Mouse (Mus musculus) fibroblast of lung, adult 2 months (primary cell): ENCODE measurements around the gene Rps15a.
A peak's percentile ranks its signal among the peaks of the same experiment; 100 is the strongest.

Source experiments
- DNase-seq: peaks from one replicate; pipeline ENCODE4 v3.0.0-alpha.2; 2011; ENCODE audit warnings: low read depth

Rps15a gene

DNA sequence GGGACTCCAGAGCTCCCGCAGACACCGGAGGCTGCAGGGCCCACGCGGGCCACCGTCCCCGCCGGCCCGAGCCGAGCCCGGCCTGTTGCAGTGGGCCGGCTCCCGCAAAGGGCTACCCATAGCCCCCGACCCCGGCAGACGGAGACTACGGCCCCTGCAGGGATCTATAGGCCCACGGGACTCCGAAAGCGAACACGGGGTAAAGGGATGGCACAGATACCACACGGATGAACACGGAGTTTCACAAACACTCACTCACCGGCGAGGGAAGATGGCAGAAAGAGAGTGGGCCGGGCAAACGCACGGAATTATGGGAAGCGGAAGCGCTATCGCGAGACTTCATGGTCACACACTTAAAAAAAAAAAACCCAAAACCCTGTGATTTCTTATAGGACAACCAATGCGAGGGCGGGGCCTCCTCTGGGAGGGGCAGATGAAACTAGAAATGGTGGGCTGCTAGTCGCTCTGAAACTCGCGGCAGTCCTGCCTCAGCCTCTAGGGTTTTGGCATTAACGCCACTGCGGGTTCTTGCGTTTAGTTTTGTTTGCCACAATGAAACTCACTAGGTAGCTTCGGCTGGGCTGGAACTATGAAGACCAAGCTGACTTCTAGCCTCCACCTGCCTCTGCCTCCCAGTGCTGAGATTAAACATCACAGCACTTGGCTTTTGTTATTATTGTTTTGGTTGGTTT lies at the start of gene Rps15a:
Gene Rps15a (minus strand): TSS at position 312 of the 692 bp plus-strand sequence.
- peak; percentile 92 for DNase-seq

DNA sequence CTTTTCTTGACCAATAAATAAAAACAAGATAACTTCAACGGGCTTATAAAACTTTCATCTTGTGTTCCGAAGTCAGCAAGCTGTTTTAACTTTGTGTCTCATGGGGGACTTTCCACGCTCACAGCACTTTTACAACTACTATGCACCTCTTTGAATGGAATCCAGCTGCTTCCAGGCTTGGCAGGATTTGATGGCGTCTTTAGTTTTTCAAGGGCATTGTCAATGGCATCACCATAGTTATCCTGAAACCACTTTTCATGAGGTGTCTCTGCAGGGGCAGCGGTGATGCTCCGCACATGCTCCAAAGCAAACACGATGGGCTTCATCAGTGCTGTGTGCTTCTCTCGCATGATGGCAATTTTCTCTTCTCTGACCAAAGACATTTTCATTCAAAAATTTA lies 47.0 kb upstream of the Rps15a start:
- DNase-seq = no peak

DNA sequence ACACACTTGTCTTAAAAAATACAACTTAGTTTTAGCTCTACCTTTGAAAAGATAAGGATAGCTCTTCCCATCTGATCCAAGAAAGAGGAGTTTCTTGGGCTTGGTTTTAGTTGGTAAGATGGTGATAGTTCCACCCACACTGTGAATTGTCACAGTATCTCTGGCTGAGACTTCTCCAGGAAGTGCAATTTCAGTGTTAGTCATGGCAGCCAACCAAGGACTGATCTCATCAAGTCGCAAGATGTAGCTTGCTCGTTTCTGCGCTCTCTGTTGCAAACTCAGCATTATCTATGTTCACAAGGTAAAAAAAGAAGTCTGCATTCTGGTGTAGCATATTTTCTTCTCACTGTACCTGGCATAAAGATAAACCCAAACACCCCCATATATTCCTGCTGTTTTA lies 44.1 kb upstream of the Rps15a start:
- DNase-seq = no peak

DNA sequence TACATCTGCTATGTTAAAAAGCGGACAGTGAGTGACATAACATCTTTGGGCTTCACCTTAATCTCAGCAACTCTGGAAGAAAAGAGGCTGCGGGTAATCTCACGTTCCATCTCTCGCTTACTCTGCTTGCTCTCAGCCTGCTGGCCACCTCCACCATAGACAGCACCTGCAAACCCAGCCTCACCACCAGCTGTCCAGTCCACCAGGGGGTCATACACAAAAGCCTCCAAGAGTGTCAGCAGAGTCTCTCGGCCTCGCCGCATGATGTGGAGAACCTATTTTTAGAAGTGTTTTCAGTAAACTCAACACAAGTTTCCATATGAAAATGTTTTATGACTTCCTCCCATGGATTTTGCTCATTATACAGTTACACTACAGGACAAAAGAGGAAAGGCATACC lies 40.5 kb upstream of the Rps15a start:
- no peak for DNase-seq

DNA sequence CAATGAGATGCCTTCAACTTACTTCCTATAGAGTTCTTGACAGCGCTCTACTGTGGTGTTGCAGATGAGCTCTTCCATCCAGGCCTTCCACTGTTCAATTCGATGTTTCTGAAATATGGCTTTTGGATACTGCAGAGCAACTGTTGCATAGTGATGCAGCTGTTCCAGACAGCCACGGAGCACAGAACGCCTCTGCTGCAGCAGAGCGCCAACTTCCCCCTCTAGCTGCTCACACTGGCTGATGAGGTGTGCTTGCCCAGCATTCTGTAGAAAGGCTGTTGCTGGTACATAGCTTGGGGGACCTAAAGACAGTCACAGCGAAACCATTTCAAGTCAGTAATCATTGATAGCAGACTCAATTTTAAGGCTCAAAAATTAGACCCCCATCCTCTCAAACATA lies 38.2 kb upstream of the Rps15a start:
- no peak for DNase-seq

DNA sequence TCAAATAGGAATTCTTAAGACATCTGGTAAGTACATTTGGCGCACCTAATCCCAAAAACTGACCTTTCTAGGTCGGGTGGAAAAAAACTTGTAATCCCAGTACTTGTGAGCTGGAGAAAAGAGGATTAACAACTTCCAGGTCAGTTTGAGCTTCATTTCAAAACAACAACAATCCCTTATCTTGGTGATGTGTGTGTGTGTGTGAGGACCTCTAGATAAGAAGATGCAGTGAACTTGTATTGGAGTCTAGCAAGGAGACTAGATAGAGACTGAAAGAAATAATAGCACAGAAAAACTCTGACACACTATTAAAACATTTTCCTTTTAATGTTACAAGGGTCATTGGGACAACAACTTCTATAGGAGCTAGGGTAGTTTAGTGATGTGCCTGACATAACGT lies 27.6 kb upstream of the Rps15a start:
- DNase-seq = no peak

DNA sequence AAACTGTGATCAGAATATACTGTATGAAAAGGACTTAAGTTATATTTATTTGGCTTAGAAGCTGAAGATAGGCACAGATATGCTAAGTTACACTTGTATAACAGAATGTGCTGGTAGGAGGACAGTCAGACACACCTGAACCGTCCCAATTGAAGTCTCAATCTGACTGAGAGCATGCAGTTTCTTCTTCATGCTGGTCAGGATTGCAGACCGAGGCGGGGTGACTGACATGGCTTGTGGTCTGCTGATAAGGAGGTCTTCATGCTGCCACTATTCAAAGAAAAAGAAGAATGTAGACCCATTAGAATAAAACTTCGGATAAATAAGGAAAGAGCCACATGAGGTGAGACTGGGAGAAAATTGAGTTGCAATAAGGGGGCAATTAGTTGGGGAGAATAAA lies 27.1 kb upstream of the Rps15a start:
- DNase-seq = no peak

DNA sequence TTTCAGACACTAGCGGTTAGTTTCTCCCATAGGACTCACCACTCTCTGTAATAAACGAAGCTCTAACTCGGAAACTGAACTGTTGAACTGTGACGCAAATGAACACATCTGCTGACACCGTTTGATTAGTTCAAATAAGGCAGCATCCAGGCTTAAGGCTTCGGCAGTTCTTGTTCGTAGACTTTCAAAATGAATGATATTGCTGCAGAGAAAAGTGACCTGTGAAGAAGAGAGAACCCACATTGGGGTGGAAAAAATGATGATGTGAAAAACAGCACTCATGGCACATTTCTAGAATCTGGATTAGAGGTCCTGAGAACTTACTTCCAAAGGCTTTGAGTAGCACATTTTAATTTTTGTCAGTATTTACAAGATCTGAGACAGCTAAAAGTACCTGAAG lies 25.3 kb upstream of the Rps15a start:
- DNase-seq = no peak

DNA sequence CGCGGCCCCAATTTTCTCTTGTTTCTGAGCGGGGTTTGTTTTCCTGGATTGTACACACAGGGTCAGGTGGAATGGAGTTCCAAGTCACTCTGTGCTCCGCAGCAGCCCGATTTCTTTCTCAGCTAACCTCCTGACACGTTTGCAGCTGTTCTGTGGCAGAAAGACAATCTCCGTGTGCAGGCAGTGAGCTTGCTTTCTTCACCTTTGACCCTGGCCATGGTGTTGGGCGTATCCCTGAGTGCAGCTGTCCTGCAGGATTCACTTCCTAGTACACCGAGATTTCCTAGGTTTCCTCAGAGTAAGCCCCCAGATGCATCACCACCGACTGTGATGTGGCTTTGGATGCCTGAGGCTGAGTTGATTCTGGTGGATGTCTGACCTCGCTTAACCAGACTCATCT lies 19.1 kb upstream of the Rps15a start:
- no peak for DNase-seq

DNA sequence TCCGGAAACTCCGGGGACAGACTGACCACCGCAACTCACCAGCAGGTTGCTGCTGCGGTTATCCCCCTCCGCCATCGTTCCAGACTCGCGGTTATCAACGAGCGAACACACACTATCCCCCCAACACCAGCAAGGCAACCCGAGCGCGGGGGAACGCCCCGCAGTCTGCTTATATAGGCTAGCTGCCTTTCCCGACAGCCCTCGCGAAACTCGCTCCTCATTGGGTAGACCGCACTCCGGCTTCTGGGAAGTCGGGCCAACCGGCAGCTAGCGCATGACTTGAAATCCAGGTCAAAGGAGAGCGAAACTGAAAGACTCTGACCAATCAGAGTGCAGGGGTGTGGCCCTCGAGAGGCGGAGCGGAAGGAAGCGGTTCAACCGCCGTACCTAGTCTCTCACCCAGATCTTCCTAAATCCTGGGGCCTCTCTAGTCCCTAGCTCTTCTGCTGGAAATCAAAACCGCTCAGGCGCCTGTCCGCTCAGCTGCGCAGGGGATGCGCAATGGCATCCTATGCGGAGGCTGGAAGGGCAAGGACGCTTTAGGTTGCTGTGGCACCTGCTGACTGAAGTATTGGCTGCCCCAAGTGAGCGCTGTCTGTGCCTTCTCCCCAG lies 13.5 kb upstream of the Rps15a start, which contains the start of gene Arl6ip1:
Gene Arl6ip1 (minus strand): TSS at position 233 of the 612 bp plus-strand sequence.
- peak; percentile 97 for DNase-seq

DNA sequence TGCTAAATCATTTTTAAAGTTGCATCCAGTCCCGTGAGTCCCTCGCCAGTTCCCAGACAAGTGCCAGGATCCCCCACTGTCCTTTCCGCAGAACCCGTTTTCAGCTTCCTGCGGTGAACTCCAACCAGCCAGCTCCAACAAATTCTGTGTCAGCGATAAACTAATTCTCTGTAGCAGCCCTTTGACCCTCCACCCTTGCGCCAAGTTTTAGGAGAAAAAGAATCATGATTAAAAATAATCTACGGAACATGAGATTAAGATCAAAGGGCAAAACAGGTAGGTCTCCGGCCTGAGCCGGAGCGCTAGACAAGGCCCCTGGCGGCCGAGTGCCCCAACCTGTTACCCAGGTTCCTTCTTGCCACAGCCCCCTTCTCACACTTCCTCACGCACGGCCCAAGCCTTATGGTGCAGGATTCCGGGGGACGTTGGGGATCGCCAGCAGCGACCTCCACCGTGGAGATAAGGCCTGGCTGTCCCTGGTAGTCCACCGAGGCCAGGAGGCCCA lies 13.0 kb upstream of the Rps15a start:
- no peak for DNase-seq

DNA sequence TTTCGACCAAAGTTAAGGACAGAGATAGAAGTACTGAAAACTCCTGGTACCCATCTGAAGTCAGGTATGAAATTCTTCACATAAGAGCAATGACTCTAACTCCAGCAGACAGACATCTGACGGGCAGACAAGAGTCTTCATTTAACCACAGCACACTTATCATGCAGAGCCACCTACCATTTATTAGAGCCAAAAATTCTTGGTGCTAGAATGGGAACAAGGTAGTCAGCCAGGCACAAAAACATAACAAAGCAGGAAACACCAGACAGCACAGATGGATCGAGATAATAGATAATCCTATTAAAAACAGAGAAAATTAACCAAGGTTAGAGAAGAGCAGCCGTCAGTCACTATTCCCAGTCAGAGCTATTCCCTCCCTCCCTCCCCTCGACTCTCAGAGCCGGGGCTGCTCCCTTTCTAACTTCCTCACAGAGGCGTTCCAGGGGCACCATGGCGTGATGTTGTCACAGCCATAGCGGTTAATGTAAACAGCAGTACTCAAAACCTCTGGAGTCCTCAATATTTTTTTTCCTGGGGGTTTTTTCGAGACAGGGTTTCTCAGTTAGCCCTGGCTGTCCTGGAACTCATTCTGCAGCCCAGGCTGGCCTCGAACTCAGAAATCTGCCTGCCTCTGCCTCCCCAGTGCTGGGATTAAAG lies 10.4 kb upstream of the Rps15a start:
- no peak for DNase-seq

DNA sequence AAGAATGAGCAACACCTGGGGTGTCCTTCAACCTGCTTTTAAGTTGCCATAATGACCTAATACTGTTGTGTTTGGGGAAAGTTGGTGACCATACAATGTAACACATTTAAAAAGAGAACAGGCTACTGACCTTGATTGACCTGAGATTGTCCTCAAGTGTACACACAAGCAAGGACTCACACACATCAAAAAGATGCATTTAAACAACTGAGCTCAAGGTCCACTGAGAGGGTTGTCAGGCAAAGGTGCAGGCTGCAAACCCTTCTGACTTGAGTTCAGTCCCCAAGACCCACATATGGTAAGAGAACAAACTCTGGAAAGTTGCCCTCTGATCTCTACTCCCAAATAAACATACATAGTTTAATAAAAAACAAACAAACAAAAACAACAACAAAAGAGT lies 9.7 kb upstream of the Rps15a start:
- DNase-seq = no peak

DNA sequence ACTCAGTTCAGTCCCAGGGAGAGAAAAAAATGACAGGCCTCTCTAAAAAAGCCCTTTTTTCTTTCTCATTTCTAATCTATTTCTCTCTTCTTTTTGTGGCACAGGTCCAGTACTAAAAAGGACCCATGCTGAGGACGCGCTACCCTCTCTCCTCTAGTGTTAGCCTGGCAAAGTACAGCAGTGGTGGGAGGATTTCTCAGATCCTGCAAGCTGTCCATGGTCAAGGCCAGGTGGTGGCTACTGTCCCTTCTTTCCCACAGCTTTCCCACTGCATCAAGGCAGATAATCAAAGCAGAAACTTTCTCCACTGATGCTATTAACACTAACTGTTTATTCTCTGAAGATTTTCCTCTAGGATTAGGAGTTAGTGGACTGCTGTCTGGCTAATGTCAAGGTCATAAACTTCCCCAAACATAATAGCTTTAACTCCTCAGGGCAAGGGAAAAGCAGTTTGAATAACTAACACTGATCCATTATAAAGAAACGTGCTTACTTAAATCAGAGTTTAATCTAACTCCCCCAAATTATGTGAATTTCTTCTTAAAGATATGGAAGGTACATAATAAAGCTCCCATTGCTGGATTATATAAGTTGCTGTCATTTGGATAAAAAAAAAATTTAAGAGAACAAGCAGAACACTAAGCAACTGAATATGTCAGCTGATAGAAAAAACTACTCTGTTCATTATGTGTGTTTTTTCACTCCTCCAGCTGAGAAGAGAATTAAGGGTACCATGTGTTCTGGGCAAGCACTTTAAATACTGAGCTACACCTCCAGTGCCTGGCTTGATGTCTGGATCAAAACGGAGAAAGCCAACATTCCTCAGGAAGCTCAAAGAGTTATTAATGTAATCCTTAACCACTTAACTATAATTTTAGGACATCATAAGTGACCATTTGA lies 7.8 kb upstream of the Rps15a start:
- no peak for DNase-seq

DNA sequence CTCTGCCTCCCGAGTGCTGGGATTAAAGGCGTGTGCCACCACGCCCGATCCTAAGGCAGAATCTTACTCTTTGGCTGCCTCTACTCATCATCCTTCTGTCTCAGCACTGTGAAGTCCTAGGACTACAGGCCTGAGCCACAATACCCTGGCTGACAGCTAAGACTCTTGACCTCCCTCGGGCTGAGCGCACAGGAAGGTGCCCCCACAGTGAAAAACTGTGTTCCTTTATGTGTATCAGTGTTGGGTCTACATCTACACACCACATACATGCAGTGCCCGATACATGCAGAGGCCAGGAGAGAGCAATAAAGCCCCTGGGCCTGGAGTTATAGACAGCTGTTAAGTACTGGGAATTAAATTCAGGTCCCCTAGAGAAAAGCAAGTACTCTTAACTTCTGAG lies 6.2 kb upstream of the Rps15a start:
- DNase-seq = no peak

DNA sequence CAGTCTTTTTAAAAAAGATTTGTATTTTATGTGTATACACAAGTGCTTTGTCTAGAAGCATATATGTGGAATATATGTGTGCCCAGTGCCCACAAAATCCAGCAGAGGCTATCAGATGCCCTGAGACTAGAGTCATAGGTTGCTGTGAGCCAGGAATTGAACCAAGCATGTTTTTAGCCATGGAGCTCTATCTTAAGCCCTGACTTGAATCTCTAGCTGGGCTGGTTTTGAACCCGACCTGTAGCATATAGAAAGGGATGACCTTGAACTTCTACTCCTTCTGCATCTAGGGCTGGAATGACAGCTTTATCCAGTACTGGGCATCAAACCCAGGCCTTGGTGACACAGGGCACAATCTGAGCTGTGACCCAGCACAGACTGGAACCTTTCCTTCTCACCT lies 4.7 kb upstream of the Rps15a start:
- DNase-seq = no peak

DNA sequence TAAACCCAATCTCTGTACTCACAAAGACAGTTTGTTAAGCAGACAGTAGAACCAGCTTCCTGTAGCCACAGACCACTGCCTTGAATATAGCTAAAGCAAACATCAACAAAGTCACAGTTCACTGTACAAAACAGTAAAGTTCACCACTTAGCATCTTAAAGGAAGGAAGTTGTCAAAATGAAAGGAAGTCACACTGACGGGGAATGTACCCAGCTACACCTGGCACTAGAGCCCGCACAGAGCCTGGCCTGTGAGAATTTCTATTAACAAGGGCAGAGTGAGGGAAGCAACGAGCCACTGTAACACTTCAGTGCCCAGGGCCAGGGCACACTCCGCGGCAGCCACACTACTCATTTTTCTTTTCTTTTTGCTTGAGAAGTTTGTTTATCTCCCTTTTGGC lies 4.0 kb upstream of the Rps15a start:
- no peak for DNase-seq

DNA sequence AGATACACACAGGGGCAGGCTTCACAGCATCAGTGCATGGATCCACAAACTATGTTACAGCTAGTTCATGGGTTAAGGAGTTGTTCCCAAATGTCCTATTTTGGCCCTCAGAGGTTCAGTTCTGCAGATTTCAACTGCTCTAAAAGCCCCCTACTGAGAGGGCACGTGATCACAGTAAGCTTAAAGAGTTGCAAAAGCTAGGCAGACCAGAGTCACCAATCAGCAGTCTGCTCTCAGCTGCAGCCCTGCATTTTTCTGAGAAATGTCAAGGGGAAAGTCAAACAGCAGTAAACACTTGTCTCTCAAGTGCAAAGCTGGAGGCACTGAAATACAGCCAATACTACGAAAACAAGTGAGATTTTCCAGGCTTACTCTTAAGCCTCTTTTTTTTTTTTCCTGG lies 3.2 kb upstream of the Rps15a start:
- DNase-seq = no peak

DNA sequence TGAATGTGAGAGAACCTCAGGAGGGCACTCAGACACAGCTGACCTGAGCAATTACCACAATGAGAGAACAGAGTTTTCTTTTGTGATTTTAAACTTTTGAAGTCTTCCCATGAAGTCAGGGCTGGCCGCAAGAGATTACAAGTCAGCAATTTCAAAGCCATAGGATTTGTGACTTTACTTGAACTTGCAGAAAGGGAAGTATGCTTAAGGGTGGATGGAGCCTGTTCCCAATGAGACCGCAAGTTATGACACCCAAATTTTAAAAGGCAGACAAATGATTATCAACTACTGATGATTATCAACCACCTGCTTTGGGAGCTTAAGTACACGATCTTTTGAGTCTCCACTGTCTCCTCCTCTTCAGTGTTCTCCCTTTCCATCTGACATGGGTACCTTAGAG lies 2.4 kb upstream of the Rps15a start:
- no peak for DNase-seq

DNA sequence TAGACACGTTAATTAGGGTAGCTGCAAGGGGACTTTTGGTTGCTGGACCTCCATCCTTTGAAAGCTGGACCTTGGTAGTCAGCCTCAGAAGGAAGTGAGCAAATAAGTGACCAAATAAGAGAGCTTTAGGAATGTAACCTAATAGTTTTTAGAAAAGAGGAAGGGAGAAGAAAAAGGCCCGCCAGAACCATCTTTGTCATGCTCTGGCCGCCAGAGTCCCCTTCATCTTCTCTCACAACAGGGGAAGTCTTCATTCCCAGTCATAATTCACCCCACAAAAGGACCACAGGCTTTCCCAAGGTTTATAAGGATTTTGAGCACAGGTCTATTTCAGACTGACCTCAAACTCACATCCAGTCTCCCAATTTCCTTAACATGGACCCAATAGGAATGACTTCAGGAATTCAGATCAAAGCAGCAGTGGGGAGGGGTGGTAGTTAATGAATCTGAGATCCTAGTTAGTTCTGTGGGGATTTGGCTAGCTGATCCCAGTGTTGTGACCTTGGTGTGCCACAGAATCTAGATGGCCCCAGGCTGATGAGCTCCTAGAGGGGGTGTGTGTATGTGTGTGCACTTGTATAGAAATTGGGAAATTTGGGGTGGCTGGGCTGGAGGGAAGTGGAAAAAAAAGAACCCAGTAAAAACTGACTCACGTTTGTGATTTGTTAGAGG lies 1.7 kb upstream of the Rps15a start:
- DNase-seq = no peak

DNA sequence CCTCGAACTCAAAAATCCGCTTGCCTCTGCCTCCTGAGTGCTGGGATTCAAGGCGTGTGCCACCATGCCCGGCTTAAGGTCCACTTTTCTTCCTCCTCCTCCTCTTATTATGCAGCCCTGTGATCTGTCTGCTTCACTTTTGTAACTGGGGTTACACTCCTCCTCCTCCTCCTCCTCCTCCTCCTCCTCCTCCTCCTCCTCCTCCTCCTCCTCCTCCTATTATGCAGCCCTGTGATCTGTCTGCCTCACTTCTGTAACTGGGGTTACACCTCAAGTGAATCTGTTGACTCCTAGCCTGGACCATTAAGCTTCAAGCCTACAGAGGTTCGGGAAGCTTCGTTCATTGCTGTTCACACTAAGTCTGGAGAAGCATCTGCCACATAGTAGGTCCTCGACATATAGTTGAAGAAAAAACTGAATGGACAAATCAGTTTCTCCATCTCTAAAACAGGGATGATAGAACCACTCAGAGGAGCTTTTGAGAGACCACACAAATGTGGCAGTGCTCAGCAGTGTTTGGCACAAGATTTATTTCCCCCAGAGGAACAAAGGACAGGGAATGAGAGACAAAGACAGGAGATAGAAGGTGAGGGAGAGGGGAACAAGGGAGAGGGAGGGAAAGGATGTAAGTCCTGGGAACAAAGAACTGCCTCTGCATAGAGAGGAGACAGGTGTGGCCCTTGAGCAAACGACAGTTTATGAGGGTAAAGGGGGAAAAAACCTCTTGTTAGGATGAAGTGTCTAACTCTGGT lies 975 bp upstream of the Rps15a start:
- DNase-seq = no peak
